Mouse (Mus musculus): Measurements from ENCODE around the gene Psip1.

The Psip1 gene

DNA sequence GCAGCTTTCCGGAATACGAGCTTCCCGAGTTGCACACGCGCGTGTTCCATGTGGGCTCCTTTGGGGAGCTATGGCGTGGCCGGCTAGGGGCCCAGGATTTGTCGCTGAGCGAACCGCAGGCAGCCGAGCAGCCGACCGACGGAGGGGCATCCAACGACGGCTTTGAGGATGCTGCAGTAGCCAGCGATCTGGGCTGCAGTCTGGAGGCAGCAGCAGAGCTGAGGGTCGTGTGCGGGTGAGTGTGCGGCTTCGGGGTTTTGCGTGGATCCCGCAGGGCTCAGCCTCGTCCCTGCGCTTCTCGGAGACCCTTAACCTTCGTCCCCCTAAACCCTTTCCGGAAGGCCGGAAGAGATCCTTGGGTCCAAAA lies 68.5 kb downstream of the Psip1 start:
- DNase-seq (ENCODE audit: low read depth, low spot score): no peak

DNA sequence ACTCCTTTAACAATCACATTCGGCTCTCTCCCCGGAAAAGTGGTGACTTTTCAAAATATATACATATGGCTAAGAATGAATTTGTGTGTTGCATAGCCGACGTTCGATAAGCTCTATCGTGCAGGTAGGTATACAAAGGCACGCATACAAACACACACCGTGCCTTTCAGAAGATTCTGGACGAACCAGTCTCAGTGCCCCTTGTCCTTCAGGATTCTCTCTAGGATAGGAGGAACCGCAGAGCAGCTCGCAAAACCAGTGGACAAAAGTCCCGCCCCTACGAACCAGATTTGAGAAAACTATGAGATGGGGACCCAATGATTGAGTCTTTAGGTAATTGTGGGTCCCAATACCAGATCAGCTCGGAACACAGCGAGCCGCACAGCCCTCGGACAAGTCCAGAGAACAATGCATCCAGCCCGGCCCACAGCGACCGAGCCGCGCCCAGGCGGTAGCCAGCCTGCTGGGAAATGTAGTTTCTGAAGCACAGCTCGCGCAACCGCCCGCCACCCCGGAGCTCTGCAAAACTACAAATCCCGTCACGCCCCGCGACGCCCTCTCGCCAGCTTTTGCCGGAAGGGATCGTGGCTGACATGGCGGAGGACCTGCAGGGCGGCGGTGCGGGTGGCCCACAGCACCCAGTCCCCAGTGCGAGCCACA lies 69.0 kb downstream of the Psip1 start, which contains the start of gene Snapc3:
TSS of gene Snapc3 (plus strand) at position 565 of the 660 bp plus-strand sequence.
- DNase-seq (ENCODE audit: low read depth, low spot score): peak; percentile 94

DNA sequence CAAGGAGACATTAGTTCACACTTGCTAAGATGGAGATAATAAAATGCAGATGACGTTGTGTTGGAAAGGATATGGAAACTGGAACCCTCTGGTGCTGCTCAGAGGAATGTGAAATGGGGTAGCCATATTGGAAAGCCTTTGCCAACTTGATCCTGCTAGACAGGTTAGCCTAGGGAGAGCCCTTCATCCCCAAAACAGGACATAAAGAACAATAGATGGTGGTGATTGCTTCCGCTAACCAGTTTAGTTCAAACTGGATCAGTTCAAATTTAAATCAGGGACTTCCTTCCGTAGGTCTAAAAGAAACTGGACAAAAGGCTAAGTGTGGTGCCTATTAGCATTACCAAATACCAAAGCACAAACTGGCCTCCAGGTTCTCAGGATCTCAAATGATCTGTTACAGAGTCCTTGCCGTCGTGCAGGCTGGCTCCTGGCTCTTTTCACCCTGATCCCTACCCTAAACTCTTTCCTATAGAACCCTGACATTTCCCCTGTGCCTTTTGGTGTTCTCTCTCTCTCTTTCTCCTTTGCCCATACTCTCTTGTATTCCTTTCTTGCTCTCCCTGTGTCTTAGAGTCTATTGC lies 71.9 kb downstream of the Psip1 start:
- no peak for DNase-seq (ENCODE audit: low read depth, low spot score)

DNA sequence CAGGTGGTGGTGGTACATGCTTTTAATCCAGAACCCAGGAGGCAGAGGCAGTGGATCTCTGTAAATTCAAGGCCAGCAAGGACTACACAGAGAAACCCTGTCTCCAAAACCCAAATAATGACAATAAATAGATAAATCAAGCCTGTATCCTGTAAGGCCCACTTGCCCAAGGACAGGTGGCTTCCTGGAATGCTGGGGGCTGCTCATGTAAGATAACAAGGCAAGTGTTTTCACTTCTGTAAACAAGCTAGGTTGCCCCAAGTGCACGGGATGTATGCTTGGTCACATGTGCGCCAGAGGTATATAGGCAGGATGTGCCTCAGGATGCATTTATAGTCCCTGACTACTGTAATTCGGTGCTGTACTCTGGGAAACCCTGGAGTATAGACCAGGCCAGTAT lies 74.2 kb downstream of the Psip1 start:
- no peak for DNase-seq (ENCODE audit: low read depth, low spot score)

DNA sequence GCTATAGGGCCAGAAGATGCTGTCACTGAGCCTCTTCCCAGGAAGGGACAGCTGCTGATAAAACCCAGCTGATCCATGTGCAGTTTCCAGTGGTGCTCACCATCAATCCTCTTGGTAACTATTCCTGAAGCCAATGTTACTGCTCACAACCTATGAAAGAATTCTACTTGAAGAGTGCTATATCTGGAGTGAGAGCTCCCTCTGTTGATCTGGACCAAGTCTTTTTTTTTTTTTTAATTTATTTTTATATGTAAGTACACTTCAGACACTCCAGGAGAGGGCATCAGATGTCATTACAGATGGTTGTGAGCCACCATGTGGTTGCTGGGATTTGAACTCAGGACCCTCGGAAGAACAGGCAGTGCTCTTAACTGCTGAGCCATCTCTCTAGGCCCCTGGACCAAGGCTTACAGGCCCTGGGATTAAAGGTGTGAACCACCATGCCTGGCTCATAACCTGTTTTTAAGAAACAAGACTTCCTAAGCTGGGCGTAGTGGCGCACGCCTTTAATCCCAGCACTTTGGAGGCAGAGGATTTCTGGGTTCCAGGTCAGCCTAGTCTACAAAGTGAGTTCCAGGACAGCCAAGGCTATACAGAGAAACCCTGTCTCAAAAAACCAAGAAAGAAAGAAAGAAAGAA lies 76.3 kb downstream of the Psip1 start:
- DNase-seq (ENCODE audit: low read depth, low spot score): peak; percentile 68

DNA sequence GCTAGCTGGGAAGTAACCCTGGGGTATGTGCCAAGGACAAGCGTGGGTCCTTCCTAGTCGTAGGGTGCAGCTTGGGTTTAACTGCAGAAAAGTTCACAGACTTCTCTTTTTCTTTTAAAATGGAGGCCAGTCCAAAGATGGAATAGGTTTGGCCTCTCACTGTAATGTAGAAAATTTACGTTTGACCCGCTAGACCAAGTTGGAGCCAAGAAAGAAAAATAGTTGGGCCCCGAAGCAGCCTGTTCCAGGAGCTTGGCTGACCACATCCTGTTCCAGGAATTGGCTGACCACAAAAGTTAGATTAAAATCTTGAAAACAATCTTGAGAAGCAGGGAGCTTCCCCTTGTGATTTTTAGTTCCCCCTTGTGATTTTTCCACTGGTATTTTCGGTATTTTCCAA lies 78.6 kb downstream of the Psip1 start:
- no peak for DNase-seq (ENCODE audit: low read depth, low spot score)
